Mouse (Mus musculus): ENCODE data around the gene Akr7a5. TPM values are rescaled to one million over a fixed set of nuclear protein-coding genes. Genes with fewer than 3 reads are reported as not detected.

The Akr7a5 gene
- polyA plus RNA-seq, 1 experiment from 2014 or later, result 210 TPM

GRCm38 (mm10) chr4:139292038-139292437 lies 18.5 kb upstream of the Akr7a5 start:
- Histone ChIP-seq H3K36me3 (ENCODE audit: insufficient read depth, low read length) (peaks cover 42% of the 10 kb centered on the region), H3K9me3 (ENCODE audit: low read length) (no peaks in the 10 kb centered on the region), H3K4me2 (replicated peaks; ENCODE audit: low read depth, low read length) (no peak overlapping the region), H3K4me1 (ENCODE audit: insufficient read depth, low read length) (0 out of 2 replicates have a peak, but pooled peaks cover 2% of the 10 kb centered on the region), H3K27ac (ENCODE audit: low read length) (no peak overlapping the region), H3K9ac (replicated peaks; ENCODE audit: low read length) (no peak overlapping the region), H3K27me3 (ENCODE audit: insufficient read depth, low read length) (no peaks in the 10 kb centered on the region), H3K4me3 (ENCODE audit: low read length) (no peak overlapping the region)
- WGBS, result 90% methylated on average over 5 of the region's 5 CpGs
- no peak for ATAC-seq (ENCODE audit: low FRiP score, low TSS enrichment)

GRCm38 (mm10) chr4:139297566-139297965 lies 13.0 kb upstream of the Akr7a5 start:
- H3K9me3 ChIP-seq (ENCODE audit: low read length), result no peaks in the 10 kb centered on the region
- H3K4me3 ChIP-seq (ENCODE audit: low read length), result no peak overlapping the region
- no peaks in the 10 kb centered on the region for H3K27me3 ChIP-seq (ENCODE audit: insufficient read depth, low read length)
- H3K9ac ChIP-seq (replicated peaks; ENCODE audit: low read length), result no peak overlapping the region
- peaks cover 8% of the 10 kb centered on the region; the same call in 1 of the 2 replicates for H3K36me3 ChIP-seq (ENCODE audit: insufficient read depth, low read length)
- H3K27ac ChIP-seq (ENCODE audit: low read length), result no peak overlapping the region
- H3K4me2 ChIP-seq (replicated peaks; ENCODE audit: low read depth, low read length), result no peak overlapping the region
- H3K4me1 ChIP-seq (ENCODE audit: insufficient read depth, low read length), result no peaks in the 10 kb centered on the region
- ATAC-seq (ENCODE audit: low FRiP score, low TSS enrichment), result no peak
- WGBS, result 86% methylated on average over 4 of the region's 4 CpGs

- H3K9me3 ChIP-seq (ENCODE audit: low read length), result no peaks in the 10 kb centered on the region
- peaks cover 8% of the 10 kb centered on the region; the same call in 1 of the 2 replicates for H3K36me3 ChIP-seq (ENCODE audit: insufficient read depth, low read length)
- no peak for ATAC-seq (ENCODE audit: low FRiP score, low TSS enrichment)
- no peak overlapping the region for H3K9ac ChIP-seq (replicated peaks; ENCODE audit: low read length)
- H3K4me1 ChIP-seq (ENCODE audit: insufficient read depth, low read length), result no peaks in the 10 kb centered on the region
- WGBS, result 83% methylated on average over 12 of the region's 12 CpGs
- no peak overlapping the region for H3K4me3 ChIP-seq (ENCODE audit: low read length)
- H3K27me3 ChIP-seq (ENCODE audit: insufficient read depth, low read length), result no peaks in the 10 kb centered on the region
- no peak overlapping the region for H3K27ac ChIP-seq (ENCODE audit: low read length)
- H3K4me2 ChIP-seq (replicated peaks; ENCODE audit: low read depth, low read length), result no peak overlapping the region
Measured at GRCm38 (mm10) chr4:139298671-139299366, 11.7 kb upstream of the Akr7a5 start.

- Histone ChIP-seq H3K27me3 (ENCODE audit: insufficient read depth, low read length) (no peaks in the 10 kb centered on the region), H3K9me3 (ENCODE audit: low read length) (no peaks in the 10 kb centered on the region), H3K27ac (ENCODE audit: low read length) (no peak overlapping the region), H3K9ac (replicated peaks; ENCODE audit: low read length) (no peak overlapping the region), H3K4me2 (replicated peaks; ENCODE audit: low read depth, low read length) (no peak overlapping the region), H3K4me3 (ENCODE audit: low read length) (no peak overlapping the region), H3K4me1 (ENCODE audit: insufficient read depth, low read length) (no peaks in the 10 kb centered on the region), H3K36me3 (ENCODE audit: insufficient read depth, low read length) (peaks cover 8% of the 10 kb centered on the region; the same call in 1 of the 2 replicates)
- 91% methylated on average over 8 of the region's 8 CpGs for WGBS
- no peak for ATAC-seq (ENCODE audit: low FRiP score, low TSS enrichment)
Measured at GRCm38 (mm10) chr4:139301780-139302179, 8.8 kb upstream of the Akr7a5 start.

- WGBS, result 65% methylated on average over 5 of the region's 5 CpGs
- Histone ChIP-seq H3K36me3 (ENCODE audit: insufficient read depth, low read length) (peaks cover 8% of the 10 kb centered on the region; the same call in 1 of the 2 replicates), H3K9ac (replicated peaks; ENCODE audit: low read length) (no peak overlapping the region), H3K4me3 (ENCODE audit: low read length) (no peak overlapping the region), H3K4me2 (replicated peaks; ENCODE audit: low read depth, low read length) (no peak overlapping the region), H3K27me3 (ENCODE audit: insufficient read depth, low read length) (no peaks in the 10 kb centered on the region), H3K4me1 (ENCODE audit: insufficient read depth, low read length) (no peaks in the 10 kb centered on the region), H3K27ac (ENCODE audit: low read length) (no peak overlapping the region), H3K9me3 (ENCODE audit: low read length) (no peaks in the 10 kb centered on the region)
- ATAC-seq (ENCODE audit: low FRiP score, low TSS enrichment), result no peak
Measured at GRCm38 (mm10) chr4:139302241-139302640, 8.3 kb upstream of the Akr7a5 start.

GRCm38 (mm10) chr4:139305521-139305920 lies 5.0 kb upstream of the Akr7a5 start:
- ATAC-seq (ENCODE audit: low FRiP score, low TSS enrichment), result no peak
- H3K9me3 ChIP-seq (ENCODE audit: low read length), result no peaks in the 10 kb centered on the region
- peaks cover 7% of the 10 kb centered on the region; the same call in 1 of the 2 replicates for H3K4me1 ChIP-seq (ENCODE audit: insufficient read depth, low read length)
- H3K9ac ChIP-seq (replicated peaks; ENCODE audit: low read length), result no peak overlapping the region; the same call in 1 of the 2 replicates
- 80% methylated on average over 3 of the region's 3 CpGs for WGBS
- no peak overlapping the region for H3K4me2 ChIP-seq (replicated peaks; ENCODE audit: low read depth, low read length)
- no peak overlapping the region for H3K27ac ChIP-seq (ENCODE audit: low read length)
- no peaks in the 10 kb centered on the region for H3K27me3 ChIP-seq (ENCODE audit: insufficient read depth, low read length)
- H3K36me3 ChIP-seq (ENCODE audit: insufficient read depth, low read length), result 0 out of 2 replicates have a peak, but pooled peaks cover 3% of the 10 kb centered on the region
- no peak overlapping the region for H3K4me3 ChIP-seq (ENCODE audit: low read length)

GRCm38 (mm10) chr4:139307916-139308315 lies 2.6 kb upstream of the Akr7a5 start:
- H3K4me3 ChIP-seq (ENCODE audit: low read length), result no peak overlapping the region
- no peak overlapping the region for H3K4me2 ChIP-seq (replicated peaks; ENCODE audit: low read depth, low read length)
- no peak for ATAC-seq (ENCODE audit: low FRiP score, low TSS enrichment)
- H3K36me3 ChIP-seq (ENCODE audit: insufficient read depth, low read length), result no peaks in the 10 kb centered on the region
- H3K9me3 ChIP-seq (ENCODE audit: low read length), result no peaks in the 10 kb centered on the region
- H3K4me1 ChIP-seq (ENCODE audit: insufficient read depth, low read length), result peaks cover 19% of the 10 kb centered on the region; the same call in 1 of the 2 replicates
- H3K9ac ChIP-seq (replicated peaks; ENCODE audit: low read length), result no peak overlapping the region
- 86% methylated on average over 5 of the region's 5 CpGs for WGBS
- no peak overlapping the region for H3K27ac ChIP-seq (ENCODE audit: low read length)
- no peaks in the 10 kb centered on the region for H3K27me3 ChIP-seq (ENCODE audit: insufficient read depth, low read length)

GRCm38 (mm10) chr4:139309651-139310050 lies 893 bp upstream of the Akr7a5 start:
- Histone ChIP-seq H3K36me3 (ENCODE audit: insufficient read depth, low read length) (peaks cover 7% of the 10 kb centered on the region), H3K27me3 (ENCODE audit: insufficient read depth, low read length) (no peaks in the 10 kb centered on the region), H3K9me3 (ENCODE audit: low read length) (no peaks in the 10 kb centered on the region), H3K27ac (ENCODE audit: low read length) (no peak overlapping the region), H3K9ac (replicated peaks; ENCODE audit: low read length) (peak overlapping the region; percentile 92), H3K4me3 (ENCODE audit: low read length) (peak overlapping the region; percentile 84), H3K4me1 (ENCODE audit: insufficient read depth, low read length) (peaks cover 19% of the 10 kb centered on the region; the same call in 1 of the 2 replicates), H3K4me2 (replicated peaks; ENCODE audit: low read depth, low read length) (peak overlapping the region; percentile 95)
- ATAC-seq (ENCODE audit: low FRiP score, low TSS enrichment), result no peak
- 19% methylated on average over 6 of the region's 6 CpGs for WGBS

GRCm38 (mm10) chr4:139310899-139311701 lies 556 bp downstream of the Akr7a5 start:
- peaks cover 18% of the 10 kb centered on the region for H3K36me3 ChIP-seq (ENCODE audit: insufficient read depth, low read length)
- peak overlapping the region; percentile 89 for H3K27ac ChIP-seq (ENCODE audit: low read length)
- H3K4me3 ChIP-seq (ENCODE audit: low read length), result peak overlapping the region; percentile 84
- ATAC-seq (ENCODE audit: low FRiP score, low TSS enrichment), result peak; percentile 78
- no peaks in the 10 kb centered on the region for H3K27me3 ChIP-seq (ENCODE audit: insufficient read depth, low read length)
- H3K4me1 ChIP-seq (ENCODE audit: insufficient read depth, low read length), result peaks cover 19% of the 10 kb centered on the region; the same call in 1 of the 2 replicates
- under 1% methylated on average over 53 of the region's 53 CpGs for WGBS
- H3K4me2 ChIP-seq (replicated peaks; ENCODE audit: low read depth, low read length), result peak overlapping the region; percentile 95
- H3K9ac ChIP-seq (replicated peaks; ENCODE audit: low read length), result peak overlapping the region; percentile 92
- H3K9me3 ChIP-seq (ENCODE audit: low read length), result no peaks in the 10 kb centered on the region
